Mouse (Mus musculus): Measurements from ENCODE around the gene Maff. TPM values are rescaled to one million over a fixed set of nuclear protein-coding genes. Genes with fewer than 3 reads are reported as not detected.

The Maff gene
- polyA plus RNA-seq, 1 experiment from 2014 or later, result 0.77 TPM

DNA sequence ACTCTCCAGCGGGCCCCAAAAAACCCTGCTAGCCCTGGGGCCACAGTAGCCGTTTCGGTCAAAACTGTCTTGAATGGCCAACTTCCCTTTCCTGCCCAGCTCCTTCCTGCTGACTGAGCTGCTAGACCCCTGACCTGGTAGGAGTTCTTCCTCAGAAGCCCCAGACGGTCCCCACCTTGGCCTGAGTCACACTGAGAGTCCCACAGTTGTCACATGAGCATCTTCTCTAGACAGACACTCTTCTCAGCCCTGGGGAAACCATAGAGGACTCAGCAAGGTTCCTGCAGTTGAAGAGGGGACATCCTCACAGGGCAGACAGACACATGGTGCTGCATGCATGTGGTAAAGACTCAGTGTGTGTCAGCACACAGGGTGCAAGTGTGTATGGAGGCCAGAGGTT is 8.2 kb downstream of the Maff start:
- Histone ChIP-seq H3K9me3 (no peaks in the 10 kb centered on the region), H3K9ac (no peak overlapping the region), H3K4me1 (replicated peaks) (peaks cover 25% of the 10 kb centered on the region), H3K4me2 (no peak overlapping the region), H3K4me3 (no peak overlapping the region), H3K27me3 (peaks cover 24% of the 10 kb centered on the region), H3K27ac (replicated peaks) (no peak overlapping the region), H3K36me3 (0 out of 2 replicates have a peak, but pooled peaks cover 4% of the 10 kb centered on the region)
- ATAC-seq (ENCODE audit: low read depth), result no peak
- WGBS, result 78% methylated on average over 4 of the region's 4 CpGs

- 78% methylated on average over 8 of the region's 8 CpGs for WGBS
- Histone ChIP-seq H3K4me1 (replicated peaks) (peaks cover 27% of the 10 kb centered on the region), H3K27ac (replicated peaks) (no peak overlapping the region), H3K9me3 (no peaks in the 10 kb centered on the region), H3K9ac (no peak overlapping the region), H3K4me2 (peak overlapping the region; percentile 98), H3K27me3 (peaks cover 17% of the 10 kb centered on the region), H3K36me3 (peaks cover 7% of the 10 kb centered on the region; the same call in 1 of the 2 replicates), H3K4me3 (peak overlapping the region; percentile 44)
- ATAC-seq (ENCODE audit: low read depth), result no peak
Observed at GRCm38 (mm10) chr15:79356481-79356880, 10.1 kb downstream of the Maff start.

DNA sequence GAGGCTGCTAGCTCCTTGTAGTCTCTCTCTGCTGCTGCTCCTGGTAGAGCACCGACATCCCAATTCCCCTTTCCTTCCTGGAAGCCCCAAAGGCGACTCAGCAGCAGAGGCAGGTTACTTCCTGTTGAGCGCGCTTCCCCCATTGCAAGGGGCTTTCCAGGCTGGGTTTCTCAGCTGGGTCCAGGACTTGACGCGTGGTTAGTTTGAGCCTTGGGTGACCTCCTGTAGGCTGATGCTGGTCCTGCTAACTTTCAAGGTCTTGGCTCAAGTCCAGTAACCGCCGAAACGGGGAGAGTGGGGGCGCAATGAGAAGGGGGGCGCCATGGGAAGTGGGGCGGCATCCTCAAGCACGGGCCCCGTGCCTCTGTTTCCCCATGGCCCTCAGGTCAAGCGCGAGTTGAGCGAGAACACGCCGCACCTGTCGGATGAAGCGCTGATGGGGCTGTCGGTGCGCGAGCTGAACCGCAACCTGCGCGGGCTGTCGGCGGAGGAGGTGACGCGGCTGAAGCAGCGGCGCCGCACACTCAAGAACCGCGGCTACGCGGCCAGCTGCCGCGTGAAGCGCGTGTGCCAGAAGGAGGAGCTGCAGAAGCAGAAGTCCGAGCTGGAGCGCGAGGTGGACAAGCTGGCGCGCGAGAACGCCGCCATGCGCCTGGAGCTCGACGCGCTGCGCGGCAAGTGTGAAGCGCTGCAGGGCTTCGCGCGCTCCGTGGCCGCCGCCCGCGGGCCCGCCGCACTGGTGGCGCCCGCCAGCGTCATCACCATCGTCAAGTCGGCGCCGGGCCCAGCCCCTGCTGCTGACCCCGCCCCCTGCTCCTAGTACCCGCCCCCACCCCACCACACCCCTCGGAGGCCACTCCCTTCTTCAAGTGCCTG is 10.9 kb downstream of the Maff start:
- 0 out of 2 replicates have a peak overlapping the region, but pooled peaks have one; percentile 23 for H3K27ac ChIP-seq (replicated peaks)
- ATAC-seq (ENCODE audit: low read depth), result peak; percentile 85

DNA sequence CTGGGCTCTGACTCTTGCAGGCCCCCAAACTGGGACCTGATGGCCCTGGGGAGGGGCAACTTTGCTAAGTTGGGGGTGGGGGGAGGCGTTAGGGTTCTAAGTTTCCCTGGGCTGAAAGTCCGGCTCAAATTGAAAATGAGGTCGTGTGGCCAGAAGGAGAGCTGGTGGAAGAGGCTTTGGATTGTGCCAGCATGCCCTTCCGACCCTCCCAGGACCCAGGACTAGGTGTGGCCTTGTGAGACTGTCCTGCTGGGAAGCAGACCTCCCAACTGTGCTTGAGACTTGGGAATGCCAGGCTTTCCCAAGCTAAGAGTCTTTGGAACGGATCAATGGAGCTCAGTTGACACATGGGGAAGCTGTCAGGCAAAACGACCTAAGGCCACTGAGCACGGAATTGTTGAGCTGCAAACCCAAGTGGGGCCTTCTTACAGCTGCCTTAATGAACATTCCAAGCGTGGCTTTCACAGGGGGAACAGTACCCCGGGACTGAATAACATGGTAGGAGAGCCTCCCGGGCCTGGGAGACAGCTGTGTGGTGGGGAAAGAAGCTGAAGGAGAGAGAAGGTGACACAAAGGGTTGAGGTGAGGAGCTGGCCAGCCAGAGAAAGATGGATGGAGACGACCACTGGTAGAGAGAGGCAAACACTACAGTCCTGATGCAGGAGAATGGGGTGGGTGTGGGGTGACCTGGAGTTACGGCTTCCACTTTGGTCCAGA is 11.7 kb downstream of the Maff start:
- Histone ChIP-seq H3K36me3 (peaks cover 24% of the 10 kb centered on the region), H3K9me3 (no peaks in the 10 kb centered on the region), H3K27me3 (peaks cover 17% of the 10 kb centered on the region), H3K4me3 (peak overlapping the region; percentile 44), H3K27ac (replicated peaks) (peak overlapping the region; percentile 23; the same call in 1 of the 2 replicates), H3K4me1 (replicated peaks) (peaks cover 24% of the 10 kb centered on the region), H3K9ac (0 out of 2 replicates have a peak overlapping the region, but pooled peaks have one; percentile 70), H3K4me2 (peak overlapping the region; percentile 98)
- WGBS, result 45% methylated on average over 12 of the region's 12 CpGs
- peak; percentile 5; the same call in 1 of the 2 replicates for ATAC-seq (ENCODE audit: low read depth)

More for the DNA sequence above, 10.9 kb downstream of the Maff start:
- peak overlapping the region; percentile 98 for H3K4me2 ChIP-seq
- peaks cover 24% of the 10 kb centered on the region for H3K4me1 ChIP-seq (replicated peaks)
- H3K9ac ChIP-seq, result peak overlapping the region; percentile 70
- no peaks in the 10 kb centered on the region for H3K9me3 ChIP-seq
- H3K36me3 ChIP-seq, result peaks cover 15% of the 10 kb centered on the region
- H3K27me3 ChIP-seq, result peaks cover 17% of the 10 kb centered on the region
- 1% methylated on average over 53 of the region's 77 CpGs for WGBS
- peak overlapping the region; percentile 44 for H3K4me3 ChIP-seq

DNA sequence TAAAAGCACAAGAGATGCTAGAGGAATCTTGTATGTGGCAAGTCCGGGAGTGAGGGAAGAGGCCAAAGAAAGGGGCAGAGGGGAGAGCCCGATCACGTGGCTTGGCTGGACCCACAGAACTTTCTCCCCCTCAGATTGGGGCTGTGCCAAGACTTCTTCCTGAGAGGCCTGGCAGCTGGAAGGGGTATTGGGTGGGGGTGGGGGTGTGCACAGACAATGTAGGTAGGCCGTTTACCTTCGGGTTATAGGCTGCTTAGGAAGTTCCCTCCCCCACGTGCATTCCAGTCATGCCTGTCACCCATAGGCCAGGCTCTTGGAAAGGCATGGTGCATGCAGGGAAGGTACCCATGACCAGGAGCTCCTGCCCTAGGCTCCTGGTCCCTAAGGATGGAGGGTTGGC is 13.5 kb downstream of the Maff start:
- H3K27ac ChIP-seq (replicated peaks), result no peak overlapping the region
- H3K4me3 ChIP-seq, result no peak overlapping the region
- ATAC-seq (ENCODE audit: low read depth), result no peak
- H3K9ac ChIP-seq, result no peak overlapping the region
- H3K9me3 ChIP-seq, result no peaks in the 10 kb centered on the region
- no peak overlapping the region for H3K4me2 ChIP-seq
- H3K27me3 ChIP-seq, result peaks cover 17% of the 10 kb centered on the region
- peaks cover 24% of the 10 kb centered on the region for H3K4me1 ChIP-seq (replicated peaks)
- peaks cover 42% of the 10 kb centered on the region for H3K36me3 ChIP-seq
- WGBS, result 26% methylated on average over 6 of the region's 6 CpGs

DNA sequence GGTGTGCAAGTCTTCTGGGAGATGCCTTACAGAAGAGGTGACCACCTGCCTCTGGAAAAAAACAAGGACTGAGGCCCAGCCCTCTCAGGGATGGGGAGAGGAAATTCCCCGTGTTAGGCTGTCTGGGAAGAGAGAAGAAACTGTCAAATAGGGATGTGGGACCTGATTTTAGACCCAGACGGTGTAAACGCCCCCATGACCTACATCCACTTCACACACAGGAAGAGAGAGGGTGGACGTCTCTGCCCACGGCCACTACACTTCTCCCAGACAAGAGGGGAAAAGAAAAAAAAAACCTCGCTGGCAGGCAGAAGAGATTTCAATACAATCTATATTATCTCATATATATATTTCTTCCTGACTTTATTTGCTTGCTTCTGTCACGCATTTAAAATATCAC is 13.9 kb downstream of the Maff start:
- peaks cover 17% of the 10 kb centered on the region for H3K27me3 ChIP-seq
- H3K9me3 ChIP-seq, result no peaks in the 10 kb centered on the region
- ATAC-seq (ENCODE audit: low read depth), result no peak
- H3K4me3 ChIP-seq, result no peak overlapping the region
- 76% methylated on average over 7 of the region's 7 CpGs for WGBS
- peaks cover 46% of the 10 kb centered on the region for H3K36me3 ChIP-seq
- H3K9ac ChIP-seq, result no peak overlapping the region
- H3K4me2 ChIP-seq, result no peak overlapping the region
- peaks cover 24% of the 10 kb centered on the region for H3K4me1 ChIP-seq (replicated peaks)
- no peak overlapping the region for H3K27ac ChIP-seq (replicated peaks)

- H3K9ac ChIP-seq, result no peak overlapping the region
- no peak overlapping the region for H3K4me2 ChIP-seq
- H3K27me3 ChIP-seq, result peaks cover 12% of the 10 kb centered on the region
- peaks cover 53% of the 10 kb centered on the region for H3K36me3 ChIP-seq
- H3K27ac ChIP-seq (replicated peaks), result no peak overlapping the region
- no peak overlapping the region for H3K4me3 ChIP-seq
- peaks cover 24% of the 10 kb centered on the region for H3K4me1 ChIP-seq (replicated peaks)
- H3K9me3 ChIP-seq, result no peaks in the 10 kb centered on the region
- ATAC-seq (ENCODE audit: low read depth), result no peak
- WGBS, result 65% methylated on average over 4 of the region's 4 CpGs
Observed at GRCm38 (mm10) chr15:79361023-79361422, 14.6 kb downstream of the Maff start.

DNA sequence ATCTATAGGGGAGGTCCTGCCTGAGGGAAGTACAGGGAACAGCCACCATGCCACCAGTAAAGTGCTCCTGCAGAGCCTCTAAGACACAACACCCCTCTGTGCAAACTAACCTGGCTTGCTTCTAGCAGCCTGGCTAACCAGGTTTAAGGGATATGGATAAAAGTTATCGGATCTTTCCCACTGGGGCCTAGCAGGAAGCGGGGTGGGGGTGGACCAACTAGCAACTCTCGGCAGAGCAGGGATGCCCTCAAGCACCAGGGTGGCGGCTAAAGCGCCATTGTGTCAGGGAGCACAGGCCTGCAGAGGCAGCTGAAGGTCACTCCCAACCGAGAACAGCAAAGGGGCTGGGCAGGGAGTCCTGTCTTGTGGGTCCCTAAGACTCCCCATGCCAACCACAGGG is 17.7 kb downstream of the Maff start:
- H3K9ac ChIP-seq, result no peak overlapping the region
- no peak overlapping the region for H3K4me2 ChIP-seq
- H3K27ac ChIP-seq (replicated peaks), result no peak overlapping the region
- no peak for ATAC-seq (ENCODE audit: low read depth)
- no peaks in the 10 kb centered on the region for H3K27me3 ChIP-seq
- H3K36me3 ChIP-seq, result peaks cover 76% of the 10 kb centered on the region
- H3K4me3 ChIP-seq, result no peak overlapping the region
- no peaks in the 10 kb centered on the region for H3K9me3 ChIP-seq
- WGBS, result 73% methylated on average over 6 of the region's 6 CpGs
- peaks cover 12% of the 10 kb centered on the region; the same call in 1 of the 2 replicates for H3K4me1 ChIP-seq (replicated peaks)

DNA sequence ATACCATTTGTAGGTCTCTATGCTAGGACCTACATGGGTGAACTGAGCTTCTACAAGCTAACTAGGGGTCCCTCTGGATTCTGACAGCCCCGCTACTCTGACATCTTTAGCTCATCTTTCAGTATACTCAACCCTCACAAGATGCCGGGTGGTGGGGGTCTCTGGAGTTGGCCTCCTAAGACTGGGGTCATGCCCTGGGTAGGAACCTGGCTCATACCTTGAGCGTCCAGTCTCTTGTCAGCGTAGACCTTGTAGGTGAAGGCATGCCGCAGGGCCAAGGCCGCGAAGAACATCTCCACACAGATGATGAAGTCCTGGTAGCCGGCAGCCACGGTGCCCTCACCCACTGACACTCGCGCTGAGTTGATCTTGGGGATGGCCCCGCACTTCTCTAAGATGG is 18.6 kb downstream of the Maff start:
- 97% methylated on average over 12 of the region's 12 CpGs for WGBS
- Histone ChIP-seq H3K4me3 (no peak overlapping the region), H3K9ac (no peak overlapping the region), H3K9me3 (no peaks in the 10 kb centered on the region), H3K4me1 (replicated peaks) (peaks cover 10% of the 10 kb centered on the region; the same call in 1 of the 2 replicates), H3K4me2 (no peak overlapping the region), H3K27me3 (no peaks in the 10 kb centered on the region), H3K36me3 (peaks cover 81% of the 10 kb centered on the region), H3K27ac (replicated peaks) (no peak overlapping the region)
- no peak for ATAC-seq (ENCODE audit: low read depth)

DNA sequence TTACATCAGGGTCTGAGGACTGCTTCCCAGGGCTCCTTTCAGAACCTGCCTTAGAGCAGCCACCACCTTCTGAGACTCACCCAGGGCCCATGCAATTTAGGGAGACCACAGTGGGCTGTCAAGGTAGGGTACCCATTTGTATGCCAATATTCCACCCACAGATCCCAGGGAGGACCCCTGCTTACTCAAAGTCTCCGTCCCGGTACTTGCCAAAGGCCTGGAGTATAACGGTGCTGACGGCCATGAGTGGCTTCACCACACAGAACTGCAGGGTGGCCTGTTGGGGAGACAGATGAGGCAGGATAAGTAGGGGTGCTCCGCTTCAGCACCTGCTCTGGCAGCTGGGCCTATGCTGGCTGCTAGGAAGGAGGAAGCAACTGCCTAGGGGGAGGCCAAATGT is 20.0 kb downstream of the Maff start:
- Histone ChIP-seq H3K27ac (replicated peaks) (no peak overlapping the region), H3K4me1 (replicated peaks) (peaks cover 7% of the 10 kb centered on the region; the same call in 1 of the 2 replicates), H3K27me3 (no peaks in the 10 kb centered on the region), H3K9me3 (no peaks in the 10 kb centered on the region), H3K4me2 (no peak overlapping the region), H3K9ac (no peak overlapping the region), H3K36me3 (peaks cover 85% of the 10 kb centered on the region), H3K4me3 (no peak overlapping the region)
- no peak for ATAC-seq (ENCODE audit: low read depth)
- WGBS, result 89% methylated on average over 5 of the region's 5 CpGs

- H3K4me3 ChIP-seq, result no peak overlapping the region
- H3K4me2 ChIP-seq, result no peak overlapping the region
- ATAC-seq (ENCODE audit: low read depth), result no peak
- peaks cover 7% of the 10 kb centered on the region; the same call in 1 of the 2 replicates for H3K4me1 ChIP-seq (replicated peaks)
- H3K36me3 ChIP-seq, result peaks cover 83% of the 10 kb centered on the region
- no peak overlapping the region for H3K9ac ChIP-seq
- H3K27ac ChIP-seq (replicated peaks), result peak overlapping the region; percentile 24; the same call in 1 of the 2 replicates
- 74% methylated on average over 14 of the region's 14 CpGs for WGBS
- H3K27me3 ChIP-seq, result no peaks in the 10 kb centered on the region
- H3K9me3 ChIP-seq, result no peaks in the 10 kb centered on the region
Observed at GRCm38 (mm10) chr15:79368313-79368811, 21.9 kb downstream of the Maff start.

All from neural tube, embryonic 13.5 days (tissue).